Mouse (Mus musculus): Measurements from ENCODE around the gene Gm12216. TPM values are rescaled to one million over a fixed set of nuclear protein-coding genes. Genes with fewer than 3 reads are reported as not detected.

Gm12216 gene
- polyA plus RNA-seq, 1 experiment, result 2.8 TPM

GRCm38 (mm10) chr11:53770125-53770791 lies 88.8 kb downstream of the Gm12216 start:
- TF ChIP-seq EP300 (IDR thresholded peaks at IDR 0.05; ENCODE audit: insufficient read depth, low read depth, low read length) (0 out of 2 replicates have a peak, but pooled peaks have one; percentile 2), CTCF (IDR thresholded peaks at IDR 0.05; ENCODE audit: low read depth, low read length) (no peak)
- Histone ChIP-seq H3K9ac (ENCODE audit: low read depth, poor library complexity, severe bottlenecking) (peak overlapping the region; percentile 68), H3K4me3 (ENCODE audit: low read depth, low read length) (peak overlapping the region; percentile 93), H3K4me1 (ENCODE audit: control insufficient read depth, insufficient read depth, low read length) (peaks cover 7% of the 10 kb centered on the region), H3K27me3 (ENCODE audit: control insufficient read depth, insufficient read depth, low read length, poor library complexity, severe bottlenecking) (no peaks in the 10 kb centered on the region), H3K9me3 (replicated peaks; ENCODE audit: control insufficient read depth, insufficient read depth, low read length, poor library complexity, severe bottlenecking) (no peaks in the 10 kb centered on the region), H3K36me3 (ENCODE audit: control insufficient read depth, insufficient read depth, low read length, poor library complexity, severe bottlenecking) (peaks cover 10% of the 10 kb centered on the region), H3K27ac (ENCODE audit: insufficient read depth, low read length) (peak overlapping the region; percentile 12; the same call in 1 of the 2 replicates)

- H3K27ac ChIP-seq (ENCODE audit: insufficient read depth, low read length), result peak within 1 kb of the TSS; percentile 28; the same call in 1 of the 2 replicates
- no peaks in the 10 kb centered on the region for H3K9me3 ChIP-seq (replicated peaks; ENCODE audit: control insufficient read depth, insufficient read depth, low read length, poor library complexity, severe bottlenecking)
- peaks cover 8% of the 10 kb centered on the region for H3K4me1 ChIP-seq (ENCODE audit: control insufficient read depth, insufficient read depth, low read length)
- TF ChIP-seq EP300 (IDR thresholded peaks at IDR 0.05; ENCODE audit: insufficient read depth, low read depth, low read length) (0 out of 2 replicates have a peak, but pooled peaks have one; percentile 4), CTCF (IDR thresholded peaks at IDR 0.05; ENCODE audit: low read depth, low read length) (no peak), POLR2A (IDR thresholded peaks at IDR 0.05; ENCODE audit: insufficient read depth, low read length) (peak; percentile 62)
- peak within 1 kb of the TSS; percentile 68 for H3K9ac ChIP-seq (ENCODE audit: low read depth, poor library complexity, severe bottlenecking)
- H3K27me3 ChIP-seq (ENCODE audit: control insufficient read depth, insufficient read depth, low read length, poor library complexity, severe bottlenecking), result no peaks in the 10 kb centered on the region
- H3K4me3 ChIP-seq (ENCODE audit: low read depth, low read length), result peak within 1 kb of the TSS; percentile 93
- H3K36me3 ChIP-seq (ENCODE audit: control insufficient read depth, insufficient read depth, low read length, poor library complexity, severe bottlenecking), result peaks cover 7% of the 10 kb centered on the region
Observed at GRCm38 (mm10) chr11:53769760-53770124, 89.3 kb downstream of the Gm12216 start, which contains the start of gene Irf1. Gene Irf1 (plus strand): TSS chr11:53770014.

GRCm38 (mm10) chr11:53769185-53769576 lies 89.9 kb downstream of the Gm12216 start:
- Histone ChIP-seq H3K9me3 (replicated peaks; ENCODE audit: control insufficient read depth, insufficient read depth, low read length, poor library complexity, severe bottlenecking) (no peaks in the 10 kb centered on the region), H3K4me3 (ENCODE audit: low read depth, low read length) (peak overlapping the region; percentile 31), H3K27ac (ENCODE audit: insufficient read depth, low read length) (peak overlapping the region; percentile 28; the same call in 1 of the 2 replicates), H3K27me3 (ENCODE audit: control insufficient read depth, insufficient read depth, low read length, poor library complexity, severe bottlenecking) (no peaks in the 10 kb centered on the region), H3K9ac (ENCODE audit: low read depth, poor library complexity, severe bottlenecking) (0 out of 2 replicates have a peak overlapping the region, but pooled peaks have one; percentile 16), H3K36me3 (ENCODE audit: control insufficient read depth, insufficient read depth, low read length, poor library complexity, severe bottlenecking) (peaks cover 4% of the 10 kb centered on the region), H3K4me1 (ENCODE audit: control insufficient read depth, insufficient read depth, low read length) (peaks cover 12% of the 10 kb centered on the region)
- no peak for TF ChIP-seq EP300 (IDR thresholded peaks at IDR 0.05; ENCODE audit: insufficient read depth, low read depth, low read length)
- no peak for TF ChIP-seq POLR2A (IDR thresholded peaks at IDR 0.05; ENCODE audit: insufficient read depth, low read length)
- no peak for TF ChIP-seq CTCF (IDR thresholded peaks at IDR 0.05; ENCODE audit: low read depth, low read length)

- Histone ChIP-seq H3K4me1 (ENCODE audit: control insufficient read depth, insufficient read depth, low read length) (peaks cover 12% of the 10 kb centered on the region), H3K9me3 (replicated peaks; ENCODE audit: control insufficient read depth, insufficient read depth, low read length, poor library complexity, severe bottlenecking) (no peaks in the 10 kb centered on the region), H3K36me3 (ENCODE audit: control insufficient read depth, insufficient read depth, low read length, poor library complexity, severe bottlenecking) (no peaks in the 10 kb centered on the region), H3K9ac (ENCODE audit: low read depth, poor library complexity, severe bottlenecking) (no peak overlapping the region), H3K27ac (ENCODE audit: insufficient read depth, low read length) (no peak overlapping the region), H3K4me3 (ENCODE audit: low read depth, low read length) (no peak overlapping the region), H3K27me3 (ENCODE audit: control insufficient read depth, insufficient read depth, low read length, poor library complexity, severe bottlenecking) (no peaks in the 10 kb centered on the region)
- TF ChIP-seq POLR2A (IDR thresholded peaks at IDR 0.05; ENCODE audit: insufficient read depth, low read length) (no peak), CTCF (IDR thresholded peaks at IDR 0.05; ENCODE audit: low read depth, low read length) (no peak), EP300 (IDR thresholded peaks at IDR 0.05; ENCODE audit: insufficient read depth, low read depth, low read length) (no peak)
Observed at GRCm38 (mm10) chr11:53768422-53769184, 90.5 kb downstream of the Gm12216 start.

- no peak overlapping the region for H3K4me3 ChIP-seq (ENCODE audit: low read depth, low read length)
- no peak overlapping the region for H3K27ac ChIP-seq (ENCODE audit: insufficient read depth, low read length)
- H3K9ac ChIP-seq (ENCODE audit: low read depth, poor library complexity, severe bottlenecking), result no peak overlapping the region
- no peaks in the 10 kb centered on the region for H3K27me3 ChIP-seq (ENCODE audit: control insufficient read depth, insufficient read depth, low read length, poor library complexity, severe bottlenecking)
- TF ChIP-seq POLR2A (IDR thresholded peaks at IDR 0.05; ENCODE audit: insufficient read depth, low read length) (no peak), EP300 (IDR thresholded peaks at IDR 0.05; ENCODE audit: insufficient read depth, low read depth, low read length) (no peak), CTCF (IDR thresholded peaks at IDR 0.05; ENCODE audit: low read depth, low read length) (no peak)
- H3K4me1 ChIP-seq (ENCODE audit: control insufficient read depth, insufficient read depth, low read length), result peaks cover 21% of the 10 kb centered on the region
- H3K36me3 ChIP-seq (ENCODE audit: control insufficient read depth, insufficient read depth, low read length, poor library complexity, severe bottlenecking), result no peaks in the 10 kb centered on the region
- H3K9me3 ChIP-seq (replicated peaks; ENCODE audit: control insufficient read depth, insufficient read depth, low read length, poor library complexity, severe bottlenecking), result no peaks in the 10 kb centered on the region
Observed at GRCm38 (mm10) chr11:53764581-53764980, 94.5 kb downstream of the Gm12216 start.
